Mouse (Mus musculus) bone marrow macrophage, adult 2 months (primary cell): Measurements from ENCODE around the gene Cldn4. TPM values are rescaled to one million over a fixed set of nuclear protein-coding genes. Genes with fewer than 3 reads are reported as not detected.
"Not testable (repeated sequence)": the region's sequence is repeated elsewhere in the genome, so short reads cannot be mapped to it uniquely, and the experiment has no call there.

ENCODE experiments used
- H3K27ac ChIP-seq: 2 replicates; pipeline ENCODE4 v1.5.1; 2012; ENCODE audit warnings: low read depth, low read length; ENCODE audit not compliant: insufficient read depth
- H3K4me1 ChIP-seq: 2 replicates; pipeline ENCODE4 v1.6.1; 2012; ENCODE audit warnings: low read length; ENCODE audit not compliant: control insufficient read depth, insufficient read depth
- H3K4me3 ChIP-seq: 2 replicates; pipeline ENCODE4 v1.5.1; 2012; ENCODE audit warnings: mild to moderate bottlenecking, low read length, moderate library complexity; ENCODE audit not compliant: insufficient read depth
- CTCF ChIP-seq: IDR thresholded peaks from 2 replicates; pipeline ENCODE4 v1.5.1; 2012; ENCODE audit warnings: low read depth, mild to moderate bottlenecking, low read length, moderate library complexity
- POLR2A ChIP-seq: IDR thresholded peaks from 2 replicates; pipeline ENCODE4 v1.6.1; 2012; ENCODE audit warnings: mild to moderate bottlenecking, low read depth, low read length, borderline replicate concordance
- polyA plus RNA-seq: library from polyadenylated mRNA; stranded (reverse); fragments of >200 nt; gene quantifications from 2 replicates; pipeline ENCODE4 v1.2.4, GENCODE M21; 2012; ENCODE audit not compliant: missing spikeins, insufficient read depth, insufficient read length

Gene Cldn4
- polyA plus RNA-seq, 1 experiment: not detected

DNA sequence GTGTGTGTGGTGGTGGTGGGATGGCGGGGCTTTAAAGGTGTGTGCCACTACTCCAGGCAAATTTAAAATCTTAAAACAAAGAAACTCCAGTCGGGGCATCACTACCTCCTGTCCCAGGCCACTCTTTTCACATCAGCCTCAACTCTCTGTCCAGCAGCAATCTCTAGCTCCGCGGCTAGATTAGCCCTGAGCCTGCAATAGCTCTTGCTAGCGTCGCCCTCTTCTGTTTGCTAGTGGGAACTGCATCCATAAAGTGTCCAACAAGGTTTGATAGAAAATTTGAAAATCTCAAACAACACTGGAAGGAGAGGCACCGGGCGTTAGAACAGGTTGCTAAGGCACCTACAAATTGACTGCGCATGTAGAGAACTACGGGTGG, 18.7 kb upstream of the Cldn4 start:
- TF ChIP-seq CTCF (peak; percentile 50; the same call in 1 of the 2 replicates), POLR2A (no peak)
- no peak overlapping the region for H3K27ac ChIP-seq
- H3K4me3 ChIP-seq: peak overlapping the region; percentile 40
- H3K4me1 ChIP-seq: peaks cover 12% of the 10 kb centered on the region

DNA sequence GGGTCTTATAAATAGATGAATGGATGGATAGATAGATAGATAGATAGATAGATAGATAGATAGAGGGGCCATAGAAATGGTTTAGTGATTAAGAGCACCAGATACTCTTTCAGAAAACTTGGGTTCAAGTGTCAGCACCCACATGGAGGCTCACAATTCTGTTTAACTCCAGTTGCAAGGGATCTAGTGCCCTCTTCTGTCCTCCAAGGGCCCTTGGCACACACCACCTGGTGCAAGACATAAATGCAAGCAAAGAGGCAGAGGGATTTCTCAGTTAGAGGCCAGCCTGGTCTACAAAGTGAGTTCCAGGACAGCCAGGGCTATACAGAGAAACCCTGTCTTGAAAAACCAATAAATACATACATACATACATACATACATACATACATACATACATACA, 17.9 kb upstream of the Cldn4 start:
- H3K4me1 ChIP-seq: peaks cover 17% of the 10 kb centered on the region
- not testable (repeated sequence) for H3K4me3 ChIP-seq

GRCm38 (mm10) chr5:134963546-134963945, 16.8 kb upstream of the Cldn4 start:
- H3K4me1 ChIP-seq: peaks cover 25% of the 10 kb centered on the region
- H3K27ac ChIP-seq: no peak overlapping the region
- TF ChIP-seq POLR2A (no peak), CTCF (no peak)

More for the DNA sequence above, 17.9 kb upstream of the Cldn4 start:
- not testable (repeated sequence) for H3K27ac ChIP-seq

GRCm38 (mm10) chr5:134961519-134961918, 14.8 kb upstream of the Cldn4 start:
- Histone ChIP-seq H3K27ac (no peak overlapping the region), H3K4me3 (no peak overlapping the region), H3K4me1 (peaks cover 40% of the 10 kb centered on the region)
- no peak for TF ChIP-seq POLR2A
- TF ChIP-seq CTCF: no peak

More at GRCm38 (mm10) chr5:134963546-134963945, 16.8 kb upstream of the Cldn4 start:
- no peak overlapping the region for H3K4me3 ChIP-seq

DNA sequence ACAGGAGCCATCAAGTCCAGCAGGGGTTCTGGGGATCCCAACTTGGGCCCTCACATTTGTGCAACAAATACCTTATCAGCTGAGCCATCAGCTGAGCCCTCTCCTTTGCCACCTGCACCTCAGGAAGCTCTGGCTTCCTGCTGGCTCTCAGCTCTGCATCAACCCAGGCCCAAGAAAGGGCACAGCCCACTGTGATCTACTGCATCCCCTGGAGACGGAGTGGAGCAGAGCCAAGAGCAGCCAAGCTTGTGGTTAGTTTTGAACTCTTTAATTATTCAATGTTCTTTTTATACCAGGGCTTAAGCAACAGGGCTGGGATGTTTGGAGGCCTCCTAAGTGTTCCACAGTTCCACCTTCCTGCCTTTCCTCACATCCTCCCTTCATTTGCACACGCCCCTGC, 13.7 kb upstream of the Cldn4 start:
- H3K4me3 ChIP-seq: no peak overlapping the region
- H3K4me1 ChIP-seq: peaks cover 41% of the 10 kb centered on the region
- H3K27ac ChIP-seq: no peak overlapping the region
- TF ChIP-seq POLR2A (no peak), CTCF (no peak)

GRCm38 (mm10) chr5:134959114-134959513, 12.4 kb upstream of the Cldn4 start:
- peaks cover 41% of the 10 kb centered on the region for H3K4me1 ChIP-seq
- H3K27ac ChIP-seq: peak overlapping the region; percentile 41
- TF ChIP-seq POLR2A (no peak), CTCF (no peak)
- H3K4me3 ChIP-seq: no peak overlapping the region

- Histone ChIP-seq H3K27ac (no peak overlapping the region), H3K4me3 (no peak overlapping the region), H3K4me1 (peaks cover 42% of the 10 kb centered on the region)
- TF ChIP-seq CTCF (no peak), POLR2A (no peak)
Measured at GRCm38 (mm10) chr5:134955491-134955890, 8.8 kb upstream of the Cldn4 start.

- H3K4me3 ChIP-seq: no peak overlapping the region
- TF ChIP-seq CTCF: no peak
- TF ChIP-seq POLR2A: no peak
- H3K4me1 ChIP-seq: peaks cover 13% of the 10 kb centered on the region; the same call in 1 of the 2 replicates
- H3K27ac ChIP-seq: no peak overlapping the region
Measured at GRCm38 (mm10) chr5:134951053-134951884, 4.5 kb upstream of the Cldn4 start.

DNA sequence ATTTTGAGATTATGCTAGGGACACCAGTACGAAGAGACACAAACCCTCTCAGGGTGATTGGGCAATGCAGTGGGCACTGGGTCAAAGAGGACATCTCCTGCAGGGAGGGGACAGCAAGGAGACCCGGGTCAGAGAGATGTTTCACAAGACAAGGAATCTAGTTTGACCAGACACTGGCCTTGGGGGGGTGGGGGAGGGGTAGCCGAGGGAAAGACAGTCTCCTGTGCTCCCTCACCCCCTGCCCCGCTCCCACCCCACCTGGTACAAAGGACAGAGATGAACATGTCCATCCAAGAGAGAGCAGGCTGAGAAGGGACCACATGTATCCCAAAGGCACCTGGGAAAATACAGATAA, 1.3 kb upstream of the Cldn4 start:
- H3K27ac ChIP-seq: no peak overlapping the region
- TF ChIP-seq POLR2A (no peak), CTCF (no peak)
- peaks cover 10% of the 10 kb centered on the region for H3K4me1 ChIP-seq
- no peak overlapping the region for H3K4me3 ChIP-seq

GRCm38 (mm10) chr5:134947420-134948084, 818 bp upstream of the Cldn4 start:
- Histone ChIP-seq H3K4me3 (no peak overlapping the region), H3K4me1 (peaks cover 15% of the 10 kb centered on the region), H3K27ac (no peak overlapping the region)
- TF ChIP-seq POLR2A: no peak
- no peak for TF ChIP-seq CTCF
